Mouse (Mus musculus) B cell, adult (primary cell): Measurements from ENCODE around the gene Tnfsf18. TPM values are rescaled to one million over a fixed set of nuclear protein-coding genes. Genes with fewer than 3 reads are reported as not detected.

ENCODE experiments used
- total RNA-seq: library from RNA; stranded (reverse); gene quantifications from 4 replicates; pipeline ENCODE4 v1.2.4, GENCODE M21; 2023; ENCODE audit not compliant: inconsistent age

Gene Tnfsf18
- 0.48 to 1.3 TPM (median 0.79 TPM) in 4 replicates for total RNA-seq

DNA sequence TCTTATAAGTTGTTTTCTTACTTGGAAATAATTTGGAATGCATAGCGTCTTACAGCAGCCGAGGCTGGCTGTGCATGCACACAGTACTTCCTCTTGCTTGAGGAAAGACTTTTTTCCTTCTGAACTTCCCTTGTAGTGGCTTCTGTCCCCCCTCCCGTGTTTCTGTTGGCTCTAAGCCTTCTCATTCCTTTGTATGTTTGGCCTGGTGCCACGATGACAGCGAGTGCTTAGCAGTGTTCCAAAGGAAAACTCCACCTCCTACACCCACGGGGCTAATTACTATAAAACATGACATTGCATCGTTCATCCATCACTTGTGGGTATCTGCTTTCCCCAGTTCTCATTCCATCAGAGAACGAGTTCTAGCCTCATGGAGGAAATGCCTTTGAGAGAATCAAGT is at the start of gene Tnfsf18:
Gene Tnfsf18, plus strand, starts transcription at position 313 of the 400 bp plus-strand sequence.

Other genes with a start within 250 kb of the Tnfsf18 start
- gene Prdx6, start 243.4 kb upstream of the Tnfsf18 start, total RNA-seq = 105 to 110 TPM (median 109 TPM) in 4 replicates
- not detected in 4 replicates for gene Tnfsf4, start 99.2 kb upstream of the Tnfsf18 start, total RNA-seq